Mouse (Mus musculus) mesoderm, embryonic 11.5 days (tissue): ENCODE measurements around the gene Aspscr1.

ENCODE experiments used
- DNase-seq: peaks from one replicate; pipeline ENCODE4 v3.0.0-alpha.2; 2012; ENCODE audit warnings: low read depth, low spot score

The Aspscr1 gene

GRCm38 (mm10) chr11:120733521-120733920, 60.7 kb downstream of the Aspscr1 start:
- DNase-seq: no peak

GRCm38 (mm10) chr11:120736424-120736823, 63.7 kb downstream of the Aspscr1 start:
- DNase-seq: no peak

GRCm38 (mm10) chr11:120740981-120741380, 68.2 kb downstream of the Aspscr1 start:
- no peak for DNase-seq

- no peak for DNase-seq
Observed at GRCm38 (mm10) chr11:120744121-120744701, 71.4 kb downstream of the Aspscr1 start.

GRCm38 (mm10) chr11:120747974-120748373, 75.2 kb downstream of the Aspscr1 start:
- DNase-seq: no peak

- peak; percentile 27 for DNase-seq
Observed at GRCm38 (mm10) chr11:120749430-120749829, 76.7 kb downstream of the Aspscr1 start.

GRCm38 (mm10) chr11:120751606-120752005, 78.8 kb downstream of the Aspscr1 start:
- no peak for DNase-seq
